Mouse (Mus musculus): ENCODE measurements around the gene 1700086D15Rik.

- no peak for TF ChIP-seq CTCF (IDR thresholded peaks at IDR 0.05; ENCODE audit: low read depth)
- TF ChIP-seq EP300 (IDR thresholded peaks at IDR 0.05; ENCODE audit: low read depth) = no peak
Observed at GRCm38 (mm10) chr11:65185114-65185513, 25.4 kb upstream of the 1700086D15Rik start.

Measured in liver, postnatal 0 days (tissue).